Mouse (Mus musculus) MEL (cell line): ENCODE data around the gene 1810013L24Rik.

ENCODE experiments used
- CTCF ChIP-seq, 3 experiments: IDR thresholded peaks in 2 of 3; conservative IDR thresholded peaks in 1 of 3; 2 replicates each; pipeline ENCODE4 v1.5.1; 2011 to 2012; ENCODE audit warnings: low read length in 3 of 3, low read depth in 2 of 3, mild to moderate bottlenecking in 2 of 3, improper control_type of control experiment in 1 of 3, inconsistent platforms in 1 of 3, mixed read lengths in 1 of 3, moderate library complexity in 1 of 3; ENCODE audit not compliant: control insufficient read depth in 1 of 3, insufficient read depth in 1 of 3, poor library complexity in 1 of 3, severe bottlenecking in 1 of 3
- EP300 ChIP-seq, 2 experiments: IDR thresholded peaks; 2 replicates each; pipeline ENCODE4 v1.6.1; 2011; ENCODE audit warnings: improper control_type of control experiment in 2 of 2, low read length in 2 of 2, low read depth in 1 of 2, mild to moderate bottlenecking in 1 of 2
- GATA1 ChIP-seq: IDR thresholded peaks from 2 replicates; pipeline ENCODE4 v1.6.1; 2011; ENCODE audit warnings: low read depth, low read length, improper control_type of control experiment
- JUND ChIP-seq: IDR thresholded peaks from 2 replicates; pipeline ENCODE4 v1.6.1; 2011; ENCODE audit warnings: low read depth, mild to moderate bottlenecking, improper control_type of control experiment, low read length
- RAD21 ChIP-seq: IDR thresholded peaks from 2 replicates; pipeline ENCODE4 v1.6.1; 2011; ENCODE audit warnings: mild to moderate bottlenecking, low read depth, low read length, improper control_type of control experiment
- TCF12 ChIP-seq: IDR thresholded peaks from 2 replicates; pipeline ENCODE4 v1.6.1; 2014; ENCODE audit warnings: low read depth, mild to moderate bottlenecking, inconsistent platforms, low read length, improper control_type of control experiment, moderate library complexity
- ZNF384 ChIP-seq: IDR thresholded peaks from 2 replicates; pipeline ENCODE4 v1.6.1; 2012; ENCODE audit warnings: low read depth, mild to moderate bottlenecking, inconsistent platforms, low read length, improper control_type of control experiment

- TF ChIP-seq GATA1 (no peak), CTCF (IDR thresholded peaks at IDR 0.05 in 2 of 3, conservative IDR thresholded peaks at IDR 0.05 in 1 of 3; ENCODE audit: control insufficient read depth in 1 of 3, insufficient read depth in 1 of 3, low read depth in 2 of 3, low read length in 3 of 3, poor library complexity in 1 of 3, severe bottlenecking in 1 of 3) (peak in 2 of 3 experiments; percentile 30 to 39; a peak in 3 of 6 replicates), JUND (no peak), RAD21 (peak; percentile 21), ZNF384 (no peak), EP300 (IDR thresholded peaks at IDR 0.05; ENCODE audit: low read depth in 1 of 2, low read length in 2 of 2) (no peak), TCF12 (no peak)
These were observed 42.1 kb downstream of the 1810013L24Rik start for GRCm38 (mm10) chr16:8872019-8872418.
